Mouse (Mus musculus): ENCODE measurements around the gene Acvr1.
A peak's percentile ranks its signal among the peaks of the same experiment; 100 is the strongest.

Acvr1 gene

DNA sequence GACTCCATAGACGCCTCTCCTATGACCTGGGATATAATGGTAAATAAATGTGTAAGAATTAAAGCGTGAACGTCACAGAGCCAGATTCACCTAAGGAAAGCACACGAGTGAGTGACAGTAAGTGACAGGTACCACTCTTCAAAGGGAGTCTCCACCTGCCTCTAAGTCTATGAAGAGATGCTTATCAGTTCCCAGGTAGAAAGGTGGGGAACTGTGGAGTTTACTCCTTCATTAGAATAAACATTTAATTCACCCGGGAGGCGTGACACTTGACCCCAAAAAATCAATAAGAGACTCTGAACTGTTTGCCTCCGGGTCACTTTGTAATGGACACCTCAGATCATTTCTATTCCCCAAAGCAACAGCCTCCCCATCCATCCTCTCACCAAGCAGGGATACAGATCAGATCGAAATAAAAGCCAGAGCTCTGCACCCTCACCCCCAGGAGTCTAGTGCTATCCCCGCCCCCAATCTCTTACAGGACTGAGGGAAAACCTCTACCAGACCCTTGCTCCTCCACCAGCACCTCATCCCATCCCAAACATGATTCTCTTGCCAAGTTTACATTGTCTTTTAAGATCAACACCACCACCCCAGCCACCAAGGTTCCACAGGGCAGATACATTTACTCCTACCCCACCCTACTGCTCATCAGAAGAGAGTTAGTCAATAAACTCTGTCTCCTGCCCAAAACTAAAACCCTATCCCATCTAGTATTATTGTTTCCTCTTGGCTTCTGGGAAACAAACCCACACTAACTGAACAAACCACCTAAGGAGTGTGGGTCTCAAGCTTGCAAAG lies 9.7 kb downstream of the Acvr1 start:
- DNase-seq (ENCODE audit: low read depth, low spot score): no peak

DNA sequence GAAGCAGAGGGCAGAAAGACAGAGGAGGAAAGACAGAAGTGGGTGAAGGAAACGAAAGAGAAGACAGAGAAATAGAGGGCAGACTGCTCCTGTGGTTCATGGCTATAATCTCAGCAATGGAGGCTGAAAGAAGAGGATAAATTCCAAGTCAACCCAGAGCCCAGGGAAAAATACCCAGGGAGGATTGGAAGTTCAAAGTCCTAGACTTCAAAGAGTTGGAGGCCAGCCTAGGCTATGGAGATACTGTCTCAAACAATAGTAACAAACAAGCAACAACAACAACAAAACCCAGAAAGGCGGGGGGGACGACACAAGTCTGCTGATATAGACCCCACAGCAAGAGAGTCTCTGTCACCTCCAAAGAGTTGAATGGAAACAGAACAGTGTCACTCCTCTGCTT lies 14.7 kb downstream of the Acvr1 start:
- no peak for DNase-seq (ENCODE audit: low read depth, low spot score)

DNA sequence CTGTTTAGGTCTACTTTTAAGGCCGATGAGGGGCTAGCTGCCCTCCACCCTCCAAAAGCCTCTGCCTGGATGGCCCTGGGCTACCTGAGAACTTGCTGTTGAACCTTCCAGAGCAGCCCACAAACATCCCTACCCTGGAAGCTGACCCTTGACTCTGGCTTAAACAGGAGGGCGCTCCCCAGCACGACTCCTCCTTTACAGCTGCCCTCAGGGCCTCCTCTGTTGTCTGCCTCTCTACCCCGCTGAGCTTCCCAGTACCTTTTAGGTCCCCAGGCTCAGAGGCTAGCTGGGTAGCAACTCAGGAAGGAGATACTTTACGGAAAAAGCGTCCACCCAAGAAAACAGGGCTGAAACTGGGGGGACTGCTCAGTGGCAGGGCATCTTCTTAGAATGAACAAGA lies 15.1 kb downstream of the Acvr1 start:
- no peak for DNase-seq (ENCODE audit: low read depth, low spot score)

DNA sequence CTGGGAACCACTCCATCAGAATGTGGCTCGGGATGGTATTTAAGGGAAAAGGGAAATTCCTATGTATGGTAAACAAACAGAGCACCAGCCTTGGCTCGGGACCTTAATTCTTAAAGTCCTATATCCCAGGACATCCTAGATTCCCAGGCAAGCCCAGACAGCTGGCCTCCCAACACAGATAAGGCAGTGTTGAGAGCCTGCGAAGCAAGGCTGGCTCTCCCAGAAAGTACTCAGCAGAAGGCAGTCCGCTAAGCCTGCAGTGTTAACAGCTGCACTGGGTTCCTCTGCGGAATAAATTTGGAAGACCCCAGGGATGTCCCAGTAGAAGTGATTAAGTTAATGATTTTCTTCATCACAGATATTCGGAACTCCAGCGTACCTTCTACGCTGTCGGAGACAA lies 16.5 kb downstream of the Acvr1 start:
- DNase-seq (ENCODE audit: low read depth, low spot score): no peak

DNA sequence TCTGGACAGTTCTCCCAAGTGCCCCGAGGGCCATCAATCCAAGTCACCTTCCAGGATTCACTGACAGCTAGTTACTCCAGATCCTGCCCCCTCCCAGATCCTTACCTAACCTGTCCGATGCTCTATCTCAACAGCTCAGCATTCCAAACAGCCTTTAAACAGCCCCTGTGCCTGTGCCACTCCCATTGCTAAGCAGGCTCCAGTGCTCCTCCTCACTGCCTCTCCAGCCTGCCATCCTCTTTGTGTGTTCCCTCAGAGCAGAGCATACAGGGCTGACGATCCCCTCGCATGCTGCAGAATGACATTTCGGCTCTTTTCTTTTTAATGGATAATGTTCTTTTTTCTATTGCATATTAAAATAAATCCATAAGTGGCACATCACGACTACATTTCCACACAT lies 17.0 kb downstream of the Acvr1 start:
- no peak for DNase-seq (ENCODE audit: low read depth, low spot score)

DNA sequence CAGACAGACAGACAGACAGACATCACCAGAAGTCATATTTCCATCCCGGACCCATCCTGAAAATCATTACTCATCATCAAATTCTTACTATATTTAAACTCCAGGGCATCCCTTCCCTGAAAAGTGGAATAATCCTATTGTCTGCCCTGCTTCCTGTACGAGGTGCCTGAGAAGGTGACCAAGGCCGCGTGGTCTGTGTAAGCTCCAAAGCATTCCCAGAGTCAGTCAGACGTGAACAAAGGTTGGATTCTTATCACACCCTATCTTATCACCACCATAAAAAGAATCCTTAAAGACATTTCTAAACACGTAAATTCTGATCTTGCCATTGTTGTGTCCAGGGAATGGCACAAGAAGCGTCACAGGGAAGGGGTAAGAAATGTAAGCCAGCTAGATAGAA lies 18.0 kb downstream of the Acvr1 start:
- DNase-seq (ENCODE audit: low read depth, low spot score): no peak

DNA sequence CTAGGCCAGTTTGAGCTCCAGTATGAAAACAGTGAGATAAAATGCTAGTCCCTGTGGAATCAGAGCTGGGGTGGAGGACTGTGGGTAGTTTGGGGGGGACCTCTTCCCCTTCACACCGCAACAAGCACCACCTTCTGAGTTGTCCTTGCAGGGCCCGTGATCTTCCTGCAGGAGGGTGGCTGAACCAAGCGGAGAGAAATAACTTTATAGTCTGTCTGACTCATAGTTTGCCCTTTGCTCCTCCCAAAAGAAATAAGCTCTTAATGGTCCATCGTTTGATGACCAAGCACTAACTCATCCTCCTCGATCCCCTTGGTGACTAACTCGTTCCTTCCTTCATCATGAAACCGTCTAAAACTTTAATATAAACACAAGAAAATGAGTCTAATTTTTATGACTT lies 20.7 kb downstream of the Acvr1 start:
- DNase-seq (ENCODE audit: low read depth, low spot score): no peak

DNA sequence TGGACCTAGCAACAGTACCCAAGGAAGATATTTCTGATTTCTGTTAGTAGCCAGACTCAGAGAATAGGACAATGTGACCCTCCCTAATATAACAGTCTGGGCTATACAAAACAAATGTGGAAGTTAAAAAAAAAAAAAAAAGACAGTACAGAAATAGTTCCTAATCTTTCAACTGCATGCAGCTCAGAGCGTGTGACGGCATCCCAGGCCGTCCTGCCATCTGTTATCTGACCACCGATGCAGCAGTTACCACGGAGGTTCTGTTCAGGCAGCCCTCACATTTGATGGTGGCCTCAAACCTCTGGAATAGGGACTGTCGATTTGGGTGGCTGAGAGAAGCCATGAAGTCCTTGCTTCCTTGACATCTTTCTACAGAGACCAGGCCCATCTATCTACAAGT lies 22.6 kb downstream of the Acvr1 start:
- no peak for DNase-seq (ENCODE audit: low read depth, low spot score)

DNA sequence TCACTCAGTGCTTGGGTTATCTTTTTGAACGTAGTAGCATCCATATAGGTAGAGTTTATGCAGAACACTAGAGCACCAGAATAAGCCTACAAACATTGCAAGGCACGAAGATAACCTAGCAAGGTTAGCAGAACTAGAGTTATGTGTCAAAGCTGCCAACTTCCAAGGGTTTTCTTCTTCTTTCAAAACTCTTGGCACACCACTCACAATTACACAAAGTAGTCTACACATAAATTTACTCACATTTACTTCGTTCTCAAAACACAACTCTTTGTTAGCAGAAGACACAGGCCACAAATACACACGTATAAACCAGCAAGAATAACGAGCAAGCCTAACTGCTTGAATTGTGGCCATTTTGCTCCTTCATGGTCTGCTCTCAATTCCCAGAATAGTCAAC lies 23.7 kb downstream of the Acvr1 start:
- no peak for DNase-seq (ENCODE audit: low read depth, low spot score)

DNA sequence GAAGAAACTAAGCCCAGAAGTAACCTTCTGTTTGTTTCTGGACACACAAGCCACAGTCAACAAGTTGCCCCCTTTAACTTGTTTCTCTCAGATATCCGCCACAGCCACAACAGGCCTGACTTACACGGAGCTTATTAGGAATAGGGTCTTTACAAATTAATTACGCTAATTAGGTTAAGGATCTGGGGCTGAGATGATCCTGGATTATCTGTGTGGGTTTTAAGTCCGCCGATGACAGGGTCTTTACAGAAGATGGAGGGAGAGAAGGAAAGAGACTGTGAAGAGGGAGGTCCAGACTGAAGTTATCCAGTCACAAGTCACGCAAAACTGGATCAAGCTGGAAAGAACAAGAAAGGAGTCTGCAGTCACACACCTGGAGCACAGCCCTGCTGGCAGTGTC lies 28.8 kb downstream of the Acvr1 start:
- DNase-seq (ENCODE audit: low read depth, low spot score): no peak

DNA sequence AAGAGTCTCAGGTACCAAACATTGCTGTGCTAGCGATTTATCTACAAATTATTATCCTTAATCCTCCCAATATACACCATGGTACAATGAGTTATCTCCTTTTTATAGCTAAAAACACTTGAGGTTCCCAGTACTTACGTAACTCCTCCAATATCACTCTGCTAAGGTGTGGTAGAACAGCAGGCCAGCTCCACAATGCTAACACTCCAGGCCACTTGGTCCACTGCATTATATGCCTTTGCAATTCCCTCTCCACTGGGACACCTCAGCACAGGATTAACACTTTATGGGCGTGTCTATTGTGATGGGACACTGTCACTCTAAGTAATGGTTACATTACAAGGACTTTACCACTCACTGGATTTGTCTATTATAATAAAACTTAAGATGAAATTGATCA lies 30.2 kb downstream of the Acvr1 start:
- no peak for DNase-seq (ENCODE audit: low read depth, low spot score)

DNA sequence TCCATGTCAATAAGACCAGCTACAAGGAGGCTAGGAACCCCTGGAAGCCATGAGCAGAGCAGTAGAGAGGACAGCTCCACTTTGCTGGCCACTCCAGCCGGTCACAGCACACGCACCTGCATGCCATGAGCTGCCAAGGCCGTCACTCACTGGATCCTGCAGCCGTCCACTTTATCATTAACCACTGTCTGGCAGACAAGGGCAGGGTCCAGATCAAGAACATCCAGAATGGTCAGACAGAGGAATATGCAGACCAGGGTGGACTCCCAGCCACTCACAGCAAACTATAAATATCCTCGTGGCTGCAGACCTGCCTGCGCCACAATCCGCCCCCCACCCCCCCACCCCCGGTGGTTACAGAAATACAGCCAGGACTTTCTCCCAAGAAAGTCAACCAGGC lies 31.7 kb downstream of the Acvr1 start:
- DNase-seq (ENCODE audit: low read depth, low spot score): no peak

DNA sequence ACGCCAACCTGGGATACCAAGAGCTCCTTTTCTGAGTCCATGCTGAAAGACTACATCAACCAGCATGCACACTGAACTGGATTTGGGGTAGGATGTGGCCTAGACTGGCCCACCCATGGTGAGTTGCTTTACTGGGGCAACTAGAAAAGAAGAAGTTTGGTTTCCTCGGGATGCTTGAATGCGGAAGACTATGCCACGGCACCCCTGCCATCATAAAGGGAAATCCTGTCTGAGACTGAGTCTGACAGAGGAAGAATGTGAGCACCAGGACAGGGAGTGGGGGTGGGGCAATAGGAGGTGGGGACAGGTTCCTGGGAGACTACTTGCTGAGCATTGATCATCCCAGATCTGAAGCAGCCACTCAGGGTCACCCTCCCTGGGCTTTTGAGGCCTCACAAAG lies 32.6 kb downstream of the Acvr1 start:
- peak; percentile 50 for DNase-seq (ENCODE audit: low read depth, low spot score)

DNA sequence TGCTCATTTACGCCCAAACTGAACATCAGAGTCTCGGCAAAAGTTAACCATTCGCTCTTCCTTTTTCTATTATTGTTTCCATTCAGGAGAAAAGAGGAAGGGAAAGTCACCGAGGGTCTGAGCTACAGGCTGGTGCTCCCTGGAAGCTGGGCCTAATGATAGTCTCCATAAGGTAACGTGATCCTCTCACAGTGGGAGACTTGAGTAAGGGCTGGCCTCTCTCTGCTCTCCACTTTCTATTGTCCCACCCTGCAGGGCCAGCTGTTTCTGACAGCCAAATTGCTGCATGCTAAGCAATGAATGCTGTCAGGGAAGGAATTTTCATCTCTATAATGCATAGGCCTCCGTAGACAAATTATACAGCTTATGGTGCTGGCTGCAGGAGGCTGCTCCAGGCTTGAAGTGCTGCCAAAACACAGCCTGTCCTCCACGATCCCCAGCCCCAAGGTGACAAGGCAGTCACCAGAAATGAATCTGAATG lies 33.4 kb downstream of the Acvr1 start:
- DNase-seq (ENCODE audit: low read depth, low spot score): peak; percentile 87

DNA sequence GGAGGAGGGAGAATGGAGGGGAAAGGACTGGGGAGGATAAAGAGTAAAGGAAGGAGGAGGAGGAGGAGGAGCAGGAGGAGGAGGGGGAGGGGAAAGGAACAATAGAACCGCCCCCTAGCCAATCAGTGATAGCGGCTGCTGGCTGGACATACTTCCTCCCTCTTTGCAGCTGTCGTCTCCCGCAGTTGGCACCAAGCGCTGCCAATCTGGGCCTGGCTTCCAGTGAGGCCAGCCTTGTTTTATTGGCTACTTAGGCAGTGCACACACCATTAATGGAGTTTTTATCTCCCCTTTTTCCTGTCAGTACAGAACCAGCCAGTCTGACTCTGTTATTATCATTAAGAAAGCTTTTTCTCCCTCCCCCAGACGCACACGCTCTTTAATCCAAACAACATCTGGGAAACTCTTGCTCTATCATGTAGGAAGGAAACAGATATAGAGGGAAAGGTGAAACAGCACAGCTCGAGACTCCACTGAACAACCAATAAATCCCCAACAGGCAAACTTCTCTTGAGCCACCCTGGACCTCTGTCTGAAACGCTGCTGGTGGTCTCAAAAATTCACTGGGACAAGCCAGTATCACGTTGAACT lies 34.6 kb downstream of the Acvr1 start:
- peak; percentile 93 for DNase-seq (ENCODE audit: low read depth, low spot score)

DNA sequence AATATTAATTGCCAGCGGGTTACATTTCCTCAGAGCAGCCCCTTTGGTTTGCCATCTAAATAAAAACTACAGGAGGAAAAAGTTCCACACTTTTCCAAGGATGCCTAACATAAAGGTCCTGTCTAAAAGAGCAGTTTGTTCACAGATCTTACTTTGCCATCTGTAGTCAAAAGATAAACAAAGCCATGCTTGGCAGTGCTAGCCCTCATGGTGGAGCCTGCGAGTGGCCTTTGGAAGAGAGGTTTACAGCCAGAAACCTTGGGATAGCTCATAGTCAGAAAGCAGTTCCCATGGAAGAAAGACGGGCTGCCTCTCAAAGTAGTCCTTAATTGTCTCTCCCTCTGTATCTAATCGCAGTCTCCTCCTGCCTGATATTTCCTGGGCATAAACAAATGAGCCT lies 36.4 kb downstream of the Acvr1 start:
- DNase-seq (ENCODE audit: low read depth, low spot score): peak; percentile 34

DNA sequence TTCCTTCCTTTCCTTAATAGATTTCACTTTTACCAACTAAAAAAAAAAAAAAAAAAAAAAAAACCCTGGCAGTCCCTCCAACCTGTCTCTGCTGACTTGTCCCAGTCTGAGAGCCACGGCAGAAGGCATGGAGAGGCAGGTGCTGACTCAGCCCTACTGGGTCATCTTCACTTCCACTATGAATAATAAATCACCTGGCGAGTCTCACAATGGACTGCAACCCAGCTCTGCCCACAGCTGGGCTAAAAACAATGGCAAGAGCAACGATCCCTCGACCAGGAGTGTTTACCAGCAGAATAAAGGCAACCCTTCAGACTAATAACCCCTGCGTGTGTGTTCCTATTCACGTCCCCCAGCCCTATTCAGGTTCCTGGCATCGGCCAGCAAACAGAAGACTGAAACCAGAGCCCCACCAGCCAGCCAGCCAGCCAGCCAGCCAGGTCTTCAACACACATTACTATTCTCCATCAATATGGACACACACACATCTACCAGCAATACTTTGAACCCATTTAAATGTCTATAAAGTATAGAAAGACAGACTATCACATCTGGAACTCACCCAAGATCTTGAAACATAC lies 37.0 kb downstream of the Acvr1 start:
- DNase-seq (ENCODE audit: low read depth, low spot score): peak; percentile 71

DNA sequence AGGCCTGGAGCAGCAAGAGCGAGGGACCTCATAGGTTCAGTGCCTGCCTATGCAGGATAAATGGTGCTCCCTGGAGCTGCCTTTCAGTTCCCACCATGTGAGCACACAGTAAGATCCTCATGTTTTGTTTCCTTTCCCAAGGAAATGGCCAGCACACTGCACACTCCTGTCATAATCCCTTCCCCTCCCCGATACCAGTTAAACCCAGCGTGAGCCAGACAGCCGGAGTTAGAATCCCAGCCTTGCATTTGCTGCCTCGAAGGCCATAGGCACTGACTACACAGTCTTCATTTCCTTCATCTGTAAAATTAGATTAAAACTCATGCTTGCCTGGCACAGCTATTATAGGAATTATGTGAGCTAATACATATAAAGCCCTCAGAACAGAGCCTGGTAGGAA lies 37.6 kb downstream of the Acvr1 start:
- no peak for DNase-seq (ENCODE audit: low read depth, low spot score)

DNA sequence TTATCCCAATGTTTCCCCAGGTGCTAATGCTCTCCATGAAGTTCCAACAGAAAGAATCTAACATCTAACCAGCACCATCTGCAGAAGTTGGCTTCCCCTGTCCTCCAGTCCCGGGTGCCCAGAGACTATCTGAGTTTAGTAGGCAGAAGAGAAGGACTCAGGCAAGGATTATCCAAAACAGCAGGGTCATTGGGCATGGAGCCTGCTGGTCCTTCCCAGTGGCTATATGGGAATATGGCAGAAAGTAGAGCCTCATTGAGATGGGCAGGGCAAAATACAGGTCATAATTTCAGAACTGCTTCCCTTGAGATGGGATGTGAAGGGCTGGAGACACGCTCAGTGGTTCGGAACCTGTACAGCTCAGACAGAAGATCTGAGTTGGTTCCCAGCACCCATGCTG lies 39.2 kb downstream of the Acvr1 start:
- no peak for DNase-seq (ENCODE audit: low read depth, low spot score)

DNA sequence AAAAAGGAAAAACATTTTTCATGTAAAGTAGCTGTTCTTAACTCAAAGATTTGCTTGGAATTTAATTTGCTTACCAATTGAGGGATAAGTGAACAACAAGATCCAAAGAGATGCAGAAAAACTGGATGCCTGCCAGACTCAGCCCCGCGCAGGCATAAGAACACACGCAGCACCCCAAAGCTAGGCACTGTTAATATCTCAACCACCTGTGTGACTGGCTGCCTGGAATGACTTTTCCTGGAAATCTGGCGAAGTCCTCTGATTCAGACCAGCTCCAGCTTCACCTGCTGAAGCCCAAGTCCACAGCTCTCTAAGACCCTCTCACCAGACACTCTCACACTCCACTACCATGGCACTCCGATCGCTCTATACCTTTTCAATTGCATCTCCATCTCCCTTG lies 42.6 kb downstream of the Acvr1 start:
- peak; percentile 33 for DNase-seq (ENCODE audit: low read depth, low spot score)

DNA sequence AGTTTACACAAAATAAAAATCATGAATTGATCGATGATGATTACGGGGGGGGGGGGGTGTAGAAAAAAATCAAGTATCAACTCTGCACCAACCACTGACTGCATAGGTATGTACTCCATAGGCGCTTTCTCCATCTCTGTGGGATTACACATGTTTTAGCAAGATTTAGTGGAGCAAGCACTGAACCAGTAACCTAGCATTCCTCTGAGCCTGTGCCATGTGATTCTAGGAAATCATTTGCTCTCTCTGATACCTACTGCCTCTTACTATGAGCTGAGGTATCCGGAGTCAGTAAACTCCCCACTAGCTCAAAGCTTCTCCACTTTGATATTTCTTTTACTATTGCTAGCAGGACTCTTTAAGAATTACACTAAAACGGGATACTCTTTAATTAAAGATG lies 43.1 kb downstream of the Acvr1 start:
- no peak for DNase-seq (ENCODE audit: low read depth, low spot score)

DNA sequence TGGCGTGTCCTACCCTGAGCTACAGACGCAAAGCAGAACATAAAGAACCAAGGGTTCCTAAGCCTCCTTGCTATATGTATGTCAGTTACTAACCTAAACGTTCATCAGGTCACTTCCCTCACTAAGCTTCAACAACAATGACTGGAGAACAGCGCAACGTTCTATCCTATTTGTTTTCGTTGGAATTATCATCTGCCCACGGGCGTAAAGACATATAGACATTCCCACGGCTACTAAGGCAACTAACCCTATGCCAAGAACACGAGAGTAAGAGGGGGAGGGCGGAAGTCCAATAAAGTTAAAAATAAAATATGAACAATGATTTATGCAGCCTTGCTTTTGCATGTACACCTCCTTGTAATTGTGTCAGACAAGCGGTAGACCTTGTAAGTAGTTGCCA lies 43.9 kb downstream of the Acvr1 start:
- DNase-seq (ENCODE audit: low read depth, low spot score): no peak

DNA sequence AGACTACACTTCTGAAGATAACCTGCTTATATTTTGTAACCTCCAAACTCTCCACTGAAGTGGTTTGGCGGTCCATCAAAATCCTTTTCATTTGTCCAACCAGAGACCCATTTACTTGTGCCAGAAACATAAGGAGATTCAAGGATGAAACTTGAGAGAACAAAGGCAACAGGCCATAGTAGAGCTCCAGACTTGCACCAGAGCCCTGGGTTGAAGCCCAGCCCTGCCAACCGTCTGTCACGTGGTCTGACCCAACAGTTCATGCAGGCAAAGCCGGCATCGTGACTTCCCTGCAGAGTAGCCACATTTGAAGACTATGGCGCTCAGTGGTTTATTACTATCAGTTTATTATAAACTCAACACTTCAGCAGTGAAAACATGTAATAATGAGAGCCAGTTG lies 45.3 kb downstream of the Acvr1 start:
- DNase-seq (ENCODE audit: low read depth, low spot score): peak; percentile 28

Measured in brain, adult 2 months (tissue).